Mouse (Mus musculus): ENCODE results near the gene Fance.

DNA sequence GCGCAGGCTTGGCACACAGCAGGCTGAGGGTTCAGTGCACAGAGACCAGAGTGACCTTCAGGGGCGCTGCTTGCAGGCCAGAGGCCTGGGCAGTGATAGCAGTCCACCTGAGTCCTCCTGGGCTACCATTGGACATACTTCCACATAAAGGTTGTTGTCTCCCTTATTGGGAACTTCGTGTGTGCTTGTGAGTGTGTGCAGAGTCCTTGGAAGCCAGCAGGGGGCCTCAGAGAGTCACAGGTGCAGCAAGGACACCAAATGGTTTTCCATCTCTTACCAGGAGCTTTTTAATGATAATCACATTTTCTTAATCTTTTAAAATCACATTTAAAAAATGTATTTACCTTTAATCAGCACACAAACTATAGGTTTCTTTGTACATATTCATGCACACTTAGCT lies 38.6 kb upstream of the Fance start:
- no peak for TF ChIP-seq POLR2A (IDR thresholded peaks at IDR 0.05; ENCODE audit: insufficient read length, low read depth)
- TF ChIP-seq USF1 (IDR thresholded peaks at IDR 0.05; ENCODE audit: low read depth) = no peak

All from myocyte (in vitro differentiated cells).